Mouse (Mus musculus) lung, adult 2 months (tissue): ENCODE measurements around the gene Hnrnph2.

Source experiments
- CTCF ChIP-seq: fragments of 200-500 bp; IDR thresholded peaks from 2 replicates; pipeline ENCODE4 v1.5.1; 2011; ENCODE audit warnings: mild to moderate bottlenecking, low read length, control low read depth; ENCODE audit not compliant: insufficient read depth
- POLR2A ChIP-seq: fragments of 200-500 bp; IDR thresholded peaks from 2 replicates; pipeline ENCODE4 v1.6.1; 2011; ENCODE audit warnings: low read depth, mild to moderate bottlenecking, control low read depth, low read length, borderline replicate concordance; ENCODE audit errors: extremely low read depth

- TF ChIP-seq POLR2A, result no peak
- TF ChIP-seq CTCF, result no peak
Observed at GRCm38 (mm10) chrX:134647421-134647820, 46.4 kb downstream of the Hnrnph2 start.
